Mouse (Mus musculus): ENCODE results near the gene Megf8. TPM values are rescaled to one million over a fixed set of nuclear protein-coding genes. Genes with fewer than 3 reads are reported as not detected.

The Megf8 gene
- total RNA-seq, 2 experiments from 2014 or later = 0.42 TPM; not detected in 1

DNA sequence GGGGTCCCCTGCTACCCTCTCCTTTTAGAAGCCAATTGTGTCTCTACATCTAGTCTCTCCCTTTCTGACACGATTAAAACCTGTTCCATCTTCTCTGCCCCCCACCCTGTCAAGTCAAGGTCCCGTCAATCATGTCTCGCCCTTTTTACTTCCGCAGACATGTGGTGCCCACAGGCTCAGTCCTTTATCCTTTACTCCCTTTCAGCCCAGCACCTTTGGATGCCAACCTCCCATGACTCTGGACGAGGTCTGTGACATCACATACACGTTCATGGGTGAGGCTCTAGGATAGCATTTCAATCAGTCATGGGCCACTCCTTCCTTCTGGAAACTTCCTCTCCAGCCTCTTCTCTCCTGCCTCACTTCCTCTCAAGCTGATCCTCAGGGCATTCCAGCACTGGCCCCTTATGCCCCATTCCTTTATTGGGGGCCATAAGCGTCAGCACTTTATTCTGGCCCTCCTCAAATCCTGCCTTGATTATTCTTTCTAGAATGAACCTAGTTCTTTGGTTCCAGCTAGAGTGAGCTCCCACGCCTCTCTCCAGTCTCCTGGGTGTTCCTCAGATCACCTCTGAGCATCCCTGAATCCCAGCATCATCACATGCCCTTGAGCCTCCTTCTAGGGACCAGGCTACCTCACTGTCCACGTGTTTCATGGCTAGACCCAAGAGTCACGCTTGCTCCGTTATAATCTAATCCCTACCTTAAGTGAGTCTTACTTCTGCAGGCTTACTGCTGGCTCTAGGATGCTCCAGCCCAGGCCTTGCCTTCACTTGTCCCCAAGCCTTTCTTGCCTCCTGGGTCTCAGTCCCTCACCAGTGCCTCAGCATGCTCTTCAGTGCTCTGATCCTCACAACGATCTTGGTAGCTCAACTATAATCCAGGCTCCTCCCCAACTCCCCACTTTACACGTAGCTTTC lies 61.5 kb downstream of the Megf8 start:
- ATAC-seq (replicated peaks; ENCODE audit: low FRiP score, poor library complexity, severe bottlenecking) = no peak

DNA sequence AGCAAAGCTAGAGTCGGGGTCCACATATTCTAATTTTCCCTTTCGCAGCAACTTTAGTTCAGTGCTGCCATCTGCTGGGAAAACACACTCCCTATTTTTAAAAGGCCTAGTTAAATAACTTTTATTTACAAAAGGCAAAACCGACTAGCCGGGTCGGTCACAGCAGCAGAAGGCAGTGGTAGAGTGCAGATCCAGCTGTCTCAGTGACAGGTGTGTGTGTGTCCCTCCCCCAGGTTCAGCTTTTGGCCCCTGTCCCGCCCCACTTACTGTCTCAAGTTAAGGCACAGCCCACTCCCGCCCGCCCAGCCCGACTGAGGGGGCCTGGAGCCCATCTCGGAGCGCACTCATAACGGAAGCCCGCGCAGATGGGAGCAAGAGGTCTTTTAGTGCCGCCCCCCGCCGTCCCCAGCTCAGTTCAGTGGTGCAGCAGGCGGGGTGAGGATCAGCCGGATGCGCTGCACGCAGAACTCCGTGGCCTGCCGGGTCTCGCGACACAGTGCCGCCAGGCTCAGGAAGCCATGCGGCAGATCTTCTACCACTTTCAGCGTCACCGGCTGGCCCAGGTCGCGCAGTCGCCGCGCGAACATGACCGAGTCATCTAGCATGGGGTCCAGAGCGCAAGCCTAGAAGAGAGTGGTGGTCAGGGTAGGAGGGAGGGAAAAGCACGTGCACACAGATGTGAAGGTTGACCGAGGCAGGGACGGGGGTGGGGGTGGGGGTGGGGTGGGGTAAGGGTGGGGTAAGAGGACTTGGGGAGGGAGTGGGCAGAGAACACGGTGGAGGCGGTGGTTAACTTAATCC lies 62.8 kb downstream of the Megf8 start:
- ATAC-seq (replicated peaks; ENCODE audit: low FRiP score, poor library complexity, severe bottlenecking) = no peak

- no peak for ATAC-seq (replicated peaks; ENCODE audit: low FRiP score, poor library complexity, severe bottlenecking)
Observed at GRCm38 (mm10) chr7:25380392-25381283, 63.7 kb downstream of the Megf8 start.

DNA sequence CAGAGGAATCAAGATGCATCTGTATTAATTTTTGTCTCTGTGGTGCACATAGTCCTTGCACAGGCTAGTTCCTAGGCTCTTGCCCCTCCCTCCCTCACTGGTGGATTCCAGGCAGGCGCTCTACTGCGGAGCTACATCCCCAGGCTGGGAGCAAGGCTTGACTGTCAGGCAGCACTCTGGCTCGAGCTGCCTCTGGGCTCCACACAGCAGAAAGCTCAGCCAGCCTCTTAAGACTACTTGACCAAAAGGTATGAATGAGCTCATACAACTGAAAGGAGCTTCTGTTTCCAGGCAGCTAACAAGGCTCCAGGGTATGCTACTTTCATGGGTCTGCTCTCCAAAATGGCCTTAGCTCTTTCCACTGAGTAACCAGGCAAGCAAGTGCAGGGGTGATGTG lies 64.3 kb downstream of the Megf8 start:
- ATAC-seq (replicated peaks; ENCODE audit: low FRiP score, poor library complexity, severe bottlenecking) = no peak

DNA sequence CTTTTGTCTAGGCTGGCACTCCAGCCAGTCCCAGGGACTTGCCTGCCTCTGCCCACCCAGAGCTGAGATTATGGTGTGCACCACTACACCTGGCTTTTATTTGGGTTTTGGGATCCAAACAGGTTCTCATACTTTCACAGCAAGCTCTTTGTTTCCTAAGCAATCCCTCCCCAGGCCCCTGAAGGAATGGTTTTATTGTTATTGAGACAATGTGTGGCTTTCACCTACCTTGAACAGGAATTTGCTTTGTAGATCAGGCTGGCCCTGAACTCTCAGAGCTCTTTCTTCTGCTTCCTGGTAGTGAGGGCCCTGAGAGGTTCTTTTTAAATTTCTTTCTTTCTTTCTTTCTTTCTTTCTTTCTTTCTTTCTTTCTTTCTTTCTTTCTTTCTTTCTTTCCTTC lies 65.6 kb downstream of the Megf8 start:
- no peak for ATAC-seq (replicated peaks; ENCODE audit: low FRiP score, poor library complexity, severe bottlenecking)

DNA sequence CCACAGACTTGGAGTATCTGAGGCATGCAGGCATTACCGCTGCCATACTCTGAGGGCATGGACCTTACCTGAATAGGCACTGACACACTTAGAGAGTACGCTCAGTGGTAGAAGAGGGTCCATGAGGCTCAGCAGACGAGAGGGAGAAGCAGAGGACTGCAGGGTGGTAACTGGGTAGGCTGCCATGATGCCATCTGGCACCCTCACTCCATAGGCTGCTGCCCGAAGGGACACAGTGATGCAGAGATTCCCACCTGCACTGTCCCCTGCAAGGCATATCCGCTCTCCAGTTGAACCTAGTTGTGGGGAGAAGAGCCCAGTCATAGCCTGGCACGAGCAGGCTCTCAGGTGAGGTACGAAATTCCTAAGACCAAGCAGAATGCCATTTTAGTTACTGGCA lies 66.4 kb downstream of the Megf8 start:
- ATAC-seq (replicated peaks; ENCODE audit: low FRiP score, poor library complexity, severe bottlenecking) = no peak

GRCm38 (mm10) chr7:25383891-25384290 lies 66.9 kb downstream of the Megf8 start:
- ATAC-seq (replicated peaks; ENCODE audit: low FRiP score, poor library complexity, severe bottlenecking) = no peak

- no peak for ATAC-seq (replicated peaks; ENCODE audit: low FRiP score, poor library complexity, severe bottlenecking)
Observed at GRCm38 (mm10) chr7:25384318-25384717, 67.4 kb downstream of the Megf8 start.

GRCm38 (mm10) chr7:25384818-25385217 lies 67.9 kb downstream of the Megf8 start:
- no peak for ATAC-seq (replicated peaks; ENCODE audit: low FRiP score, poor library complexity, severe bottlenecking)

GRCm38 (mm10) chr7:25385259-25385658 lies 68.3 kb downstream of the Megf8 start:
- no peak for ATAC-seq (replicated peaks; ENCODE audit: low FRiP score, poor library complexity, severe bottlenecking)

DNA sequence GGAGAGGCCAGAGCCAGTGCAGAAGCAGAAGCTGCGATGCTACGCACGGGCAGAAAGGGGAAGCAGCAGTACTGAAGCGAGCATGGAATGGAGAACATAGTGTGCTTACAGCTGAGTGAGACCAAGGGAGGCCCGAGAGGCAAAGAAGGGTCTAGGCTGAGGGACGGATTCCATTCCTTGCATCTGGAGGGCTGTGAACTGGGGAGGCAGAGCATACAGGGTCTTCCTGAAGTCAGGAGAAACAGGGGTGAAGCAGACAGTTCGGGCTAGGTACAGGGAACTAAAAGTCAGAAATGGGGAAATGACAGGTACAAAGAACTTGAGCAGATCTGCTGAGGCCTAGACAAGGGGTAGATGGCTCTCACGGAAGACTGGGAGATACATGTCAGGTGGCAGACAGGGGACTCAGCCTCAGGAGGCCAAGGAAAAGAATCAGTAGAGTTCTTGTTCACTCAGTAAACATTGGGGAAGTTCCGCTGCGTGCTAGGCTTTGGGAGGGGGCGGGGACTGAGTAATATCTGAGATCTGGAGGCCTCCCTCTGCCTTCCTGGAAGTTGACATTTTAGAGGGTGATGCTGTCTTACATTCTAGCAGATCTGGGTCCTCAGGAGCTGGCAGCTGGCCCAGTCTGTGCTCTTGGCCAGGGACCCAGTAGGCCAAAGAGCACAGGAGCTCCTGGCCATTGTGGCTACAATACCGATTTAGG lies 69.0 kb downstream of the Megf8 start:
- no peak for ATAC-seq (replicated peaks; ENCODE audit: low FRiP score, poor library complexity, severe bottlenecking)

GRCm38 (mm10) chr7:25387811-25388440 lies 71.0 kb downstream of the Megf8 start:
- ATAC-seq (replicated peaks; ENCODE audit: low FRiP score, poor library complexity, severe bottlenecking) = no peak

GRCm38 (mm10) chr7:25388916-25389315 lies 72.0 kb downstream of the Megf8 start:
- no peak for ATAC-seq (replicated peaks; ENCODE audit: low FRiP score, poor library complexity, severe bottlenecking)

DNA sequence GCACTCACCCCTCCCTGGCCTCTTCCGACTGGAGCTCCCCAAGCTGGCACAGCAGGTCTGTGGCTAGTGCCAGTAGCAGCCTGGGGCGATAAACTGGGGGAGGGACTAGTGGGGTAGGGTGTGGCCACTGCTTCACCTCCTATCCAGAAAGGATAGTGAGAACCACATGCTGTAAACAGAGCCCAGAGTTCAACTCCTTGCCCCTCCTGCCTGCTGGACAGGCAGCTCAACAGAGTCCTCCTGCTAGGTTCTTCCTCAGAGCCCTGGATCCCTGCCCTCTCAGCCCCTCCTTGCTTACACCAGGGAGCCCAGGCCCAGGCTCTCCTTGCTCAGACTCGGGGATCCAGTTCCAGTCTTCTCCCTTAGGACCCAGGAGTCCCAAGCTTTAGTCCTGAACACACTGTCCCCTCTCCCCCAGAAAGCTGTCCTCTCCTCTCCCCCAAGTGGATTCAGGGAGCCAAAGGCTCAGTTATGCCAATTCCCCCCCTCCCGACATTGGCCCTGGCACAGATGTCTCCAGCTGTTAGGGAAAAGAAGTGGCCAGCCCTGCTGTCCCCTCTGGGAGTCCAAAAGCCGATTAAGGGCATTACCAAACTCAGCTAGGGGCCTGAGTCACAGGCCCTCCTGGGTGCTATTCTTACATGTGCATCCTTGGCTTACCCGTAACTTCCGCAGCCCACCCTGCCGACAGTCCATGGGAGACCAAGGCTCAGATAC lies 73.2 kb downstream of the Megf8 start:
- ATAC-seq (replicated peaks; ENCODE audit: low FRiP score, poor library complexity, severe bottlenecking) = peak; percentile 93

DNA sequence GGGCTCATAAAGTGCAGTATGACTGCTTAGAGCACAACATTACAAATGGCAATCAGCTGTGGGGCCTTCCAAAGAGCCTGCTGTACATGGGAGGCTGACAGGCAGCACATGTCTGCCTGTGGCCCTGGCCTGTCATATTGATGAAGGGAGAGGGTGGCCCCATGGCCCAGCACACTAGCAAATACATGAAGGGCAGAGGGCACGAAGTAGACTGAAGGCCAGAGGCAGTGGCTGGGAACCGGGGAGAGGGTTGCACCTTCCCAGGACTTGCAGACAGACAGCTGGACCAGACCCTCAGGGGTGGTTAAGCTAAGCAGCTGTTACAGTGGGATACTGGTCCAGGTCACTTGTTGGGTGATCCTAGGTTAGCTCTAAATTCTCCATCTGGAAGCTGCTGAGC lies 74.0 kb downstream of the Megf8 start:
- ATAC-seq (replicated peaks; ENCODE audit: low FRiP score, poor library complexity, severe bottlenecking) = no peak

- ATAC-seq (replicated peaks; ENCODE audit: low FRiP score, poor library complexity, severe bottlenecking) = no peak
Observed at GRCm38 (mm10) chr7:25391856-25392453, 75.0 kb downstream of the Megf8 start.

- no peak for ATAC-seq (replicated peaks; ENCODE audit: low FRiP score, poor library complexity, severe bottlenecking)
Observed at GRCm38 (mm10) chr7:25392851-25393250, 75.9 kb downstream of the Megf8 start.

Data from erythroid progenitor cell, adult 5-6 weeks (primary cell).